Mouse (Mus musculus): ENCODE measurements around the gene Snrpg. TPM values are rescaled to one million over a fixed set of nuclear protein-coding genes. Genes with fewer than 3 reads are reported as not detected.

The Snrpg gene
- polyA plus RNA-seq, 1 experiment from 2014 or later: 251 TPM

- no peak overlapping the region for H3K27ac ChIP-seq (ENCODE audit: low read length)
- 36% methylated on average over 16 of the region's 16 CpGs for WGBS
- TF ChIP-seq EP300 (IDR thresholded peaks at IDR 0.05) (no peak), CTCF (IDR thresholded peaks at IDR 0.05) (no peak)
- no peaks in the 10 kb centered on the region for H3K27me3 ChIP-seq (replicated peaks; ENCODE audit: insufficient read depth, low read length)
- no peak overlapping the region for H3K4me3 ChIP-seq (ENCODE audit: low read depth, low read length)
- peaks cover 4% of the 10 kb centered on the region; the same call in 1 of the 2 replicates for H3K36me3 ChIP-seq (ENCODE audit: insufficient read depth, low read length)
- no peak for ATAC-seq
- H3K9ac ChIP-seq (replicated peaks; ENCODE audit: low read depth): no peak overlapping the region
- DNase-seq (ENCODE audit: low spot score): no peak
- H3K4me1 ChIP-seq (ENCODE audit: insufficient read depth, low read depth, low read length): no peaks in the 10 kb centered on the region
- no peak overlapping the region for H3K4me2 ChIP-seq (replicated peaks; ENCODE audit: low read depth, low read length)
- no peaks in the 10 kb centered on the region for H3K9me3 ChIP-seq (ENCODE audit: low read length)
Observed at GRCm38 (mm10) chr6:86383370-86383769, 12.3 kb downstream of the Snrpg start.

DNA sequence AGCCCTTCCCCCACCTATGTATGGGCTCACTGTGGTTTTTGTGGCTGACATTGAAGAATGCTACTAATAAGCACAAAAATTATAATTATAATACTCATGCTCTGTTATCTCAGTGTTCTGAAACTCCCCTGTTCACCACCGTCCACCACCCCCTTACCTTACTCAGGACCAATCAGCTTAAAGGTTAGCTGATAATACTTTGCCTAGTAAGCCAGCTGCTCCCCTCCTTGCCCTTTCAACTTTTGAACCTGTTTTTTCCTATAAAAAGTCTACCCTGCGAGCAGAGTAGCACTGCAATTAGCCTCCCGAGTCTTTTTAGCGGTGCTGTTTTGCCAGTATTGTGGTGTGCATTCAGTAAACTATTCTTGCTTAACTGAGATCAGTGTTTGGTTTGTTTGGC, 13.6 kb downstream of the Snrpg start:
- no peak overlapping the region for H3K4me3 ChIP-seq (ENCODE audit: low read depth, low read length)
- no peak overlapping the region for H3K9ac ChIP-seq (replicated peaks; ENCODE audit: low read depth)
- H3K4me1 ChIP-seq (ENCODE audit: insufficient read depth, low read depth, low read length): no peaks in the 10 kb centered on the region
- DNase-seq (ENCODE audit: low spot score): no peak
- no peak for ATAC-seq
- H3K36me3 ChIP-seq (ENCODE audit: insufficient read depth, low read length): peaks cover 4% of the 10 kb centered on the region; the same call in 1 of the 2 replicates
- H3K4me2 ChIP-seq (replicated peaks; ENCODE audit: low read depth, low read length): no peak overlapping the region
- no peak overlapping the region for H3K27ac ChIP-seq (ENCODE audit: low read length)
- no peak for TF ChIP-seq EP300 (IDR thresholded peaks at IDR 0.05)
- no peaks in the 10 kb centered on the region for H3K9me3 ChIP-seq (ENCODE audit: low read length)
- 53% methylated on average over 4 of the region's 4 CpGs for WGBS
- H3K27me3 ChIP-seq (replicated peaks; ENCODE audit: insufficient read depth, low read length): no peaks in the 10 kb centered on the region

DNA sequence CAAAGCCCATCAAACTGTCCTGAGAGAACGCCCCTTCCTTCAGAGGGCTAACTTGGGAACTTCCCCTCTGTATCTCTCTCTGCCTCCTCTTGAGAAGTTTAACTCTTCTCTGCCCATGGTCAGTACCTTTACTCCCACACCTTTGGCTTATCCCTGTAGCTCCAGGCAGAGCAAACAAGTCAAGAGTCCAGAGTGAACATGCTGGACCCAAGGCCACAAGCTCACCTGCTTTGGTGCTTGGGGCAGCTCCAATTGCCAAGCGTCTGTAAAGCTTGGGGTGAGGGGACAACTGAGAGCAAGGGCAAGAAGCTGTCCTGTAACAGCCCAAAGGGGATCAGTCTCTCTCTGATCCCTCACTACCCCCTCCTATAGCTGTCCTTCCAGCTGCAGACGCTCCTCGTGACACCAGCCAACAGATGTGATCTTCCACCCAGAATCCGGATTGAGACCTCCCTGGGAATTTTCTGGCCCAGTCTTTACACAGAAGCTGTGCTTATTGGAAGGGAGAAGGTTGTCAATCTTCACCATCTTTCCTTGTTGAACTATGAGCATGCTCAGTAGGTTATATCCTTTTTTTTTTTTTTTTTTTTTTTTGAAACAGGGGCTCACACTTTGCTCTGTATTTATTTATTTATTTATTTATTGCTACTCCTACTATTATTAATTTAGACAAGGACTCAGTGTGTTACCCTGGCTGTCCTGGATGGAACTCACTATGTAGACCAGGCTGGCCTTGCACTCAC, 14.4 kb downstream of the Snrpg start:
- 65% methylated on average over 5 of the region's 5 CpGs for WGBS
- DNase-seq (ENCODE audit: low spot score) (no peak), ATAC-seq (no peak)
- Histone ChIP-seq H3K27ac (ENCODE audit: low read length) (no peak overlapping the region), H3K9ac (replicated peaks; ENCODE audit: low read depth) (no peak overlapping the region), H3K9me3 (ENCODE audit: low read length) (no peaks in the 10 kb centered on the region), H3K4me1 (ENCODE audit: insufficient read depth, low read depth, low read length) (no peaks in the 10 kb centered on the region), H3K27me3 (replicated peaks; ENCODE audit: insufficient read depth, low read length) (no peaks in the 10 kb centered on the region), H3K4me2 (replicated peaks; ENCODE audit: low read depth, low read length) (no peak overlapping the region), H3K36me3 (ENCODE audit: insufficient read depth, low read length) (peaks cover 5% of the 10 kb centered on the region; the same call in 1 of the 2 replicates), H3K4me3 (ENCODE audit: low read depth, low read length) (no peak overlapping the region)
- TF ChIP-seq EP300 (IDR thresholded peaks at IDR 0.05): no peak
- no peak for TF ChIP-seq CTCF (IDR thresholded peaks at IDR 0.05)

DNA sequence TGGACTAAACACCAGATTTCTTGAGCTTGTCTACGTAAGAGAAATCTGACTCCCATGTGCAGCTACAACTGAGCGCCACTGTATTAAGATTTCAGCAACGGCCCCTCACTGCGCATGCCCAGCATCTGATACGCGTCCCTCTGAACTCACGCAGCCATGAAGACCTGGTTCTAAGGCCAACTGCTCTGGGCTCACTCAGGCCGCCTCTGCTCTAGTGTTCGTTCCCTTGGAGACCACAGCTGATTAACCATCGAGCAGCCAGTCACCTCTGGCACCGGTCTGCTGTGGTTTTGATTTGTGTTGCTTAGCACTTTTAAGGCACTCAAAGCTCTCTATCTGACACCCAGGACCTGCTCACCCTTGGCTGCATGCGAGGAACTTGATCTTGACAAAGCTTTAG, 16.2 kb downstream of the Snrpg start:
- H3K4me2 ChIP-seq (replicated peaks; ENCODE audit: low read depth, low read length): no peak overlapping the region
- TF ChIP-seq EP300 (IDR thresholded peaks at IDR 0.05): no peak
- no peak for TF ChIP-seq CTCF (IDR thresholded peaks at IDR 0.05)
- H3K9me3 ChIP-seq (ENCODE audit: low read length): no peaks in the 10 kb centered on the region
- no peaks in the 10 kb centered on the region for H3K27me3 ChIP-seq (replicated peaks; ENCODE audit: insufficient read depth, low read length)
- H3K36me3 ChIP-seq (ENCODE audit: insufficient read depth, low read length): peaks cover 16% of the 10 kb centered on the region; the same call in 1 of the 2 replicates
- no peaks in the 10 kb centered on the region for H3K4me1 ChIP-seq (ENCODE audit: insufficient read depth, low read depth, low read length)
- H3K27ac ChIP-seq (ENCODE audit: low read length): no peak overlapping the region
- ATAC-seq: no peak
- 80% methylated on average over 12 of the region's 12 CpGs for WGBS
- DNase-seq (ENCODE audit: low spot score): no peak
- H3K9ac ChIP-seq (replicated peaks; ENCODE audit: low read depth): no peak overlapping the region
- no peak overlapping the region for H3K4me3 ChIP-seq (ENCODE audit: low read depth, low read length)

GRCm38 (mm10) chr6:86388461-86388860, 17.4 kb downstream of the Snrpg start:
- Histone ChIP-seq H3K9me3 (ENCODE audit: low read length) (no peaks in the 10 kb centered on the region), H3K4me1 (ENCODE audit: insufficient read depth, low read depth, low read length) (no peaks in the 10 kb centered on the region), H3K36me3 (ENCODE audit: insufficient read depth, low read length) (peaks cover 16% of the 10 kb centered on the region; the same call in 1 of the 2 replicates), H3K4me3 (ENCODE audit: low read depth, low read length) (no peak overlapping the region), H3K27me3 (replicated peaks; ENCODE audit: insufficient read depth, low read length) (no peaks in the 10 kb centered on the region), H3K27ac (ENCODE audit: low read length) (no peak overlapping the region), H3K4me2 (replicated peaks; ENCODE audit: low read depth, low read length) (no peak overlapping the region), H3K9ac (replicated peaks; ENCODE audit: low read depth) (no peak overlapping the region)
- no peak for TF ChIP-seq EP300 (IDR thresholded peaks at IDR 0.05)
- TF ChIP-seq CTCF (IDR thresholded peaks at IDR 0.05): no peak
- 70% methylated on average over 18 of the region's 18 CpGs for WGBS
- ATAC-seq: no peak
- DNase-seq (ENCODE audit: low spot score): no peak

GRCm38 (mm10) chr6:86391326-86391725, 20.2 kb downstream of the Snrpg start:
- ATAC-seq (no peak), DNase-seq (ENCODE audit: low spot score) (no peak)
- no peak overlapping the region for H3K4me2 ChIP-seq (replicated peaks; ENCODE audit: low read depth, low read length)
- WGBS: 97% methylated on average over 5 of the region's 5 CpGs
- no peak overlapping the region for H3K27ac ChIP-seq (ENCODE audit: low read length)
- TF ChIP-seq CTCF (IDR thresholded peaks at IDR 0.05) (peak; percentile 50), EP300 (IDR thresholded peaks at IDR 0.05) (no peak)
- H3K4me3 ChIP-seq (ENCODE audit: low read depth, low read length): no peak overlapping the region
- H3K9ac ChIP-seq (replicated peaks; ENCODE audit: low read depth): no peak overlapping the region
- no peaks in the 10 kb centered on the region for H3K9me3 ChIP-seq (ENCODE audit: low read length)
- peaks cover 16% of the 10 kb centered on the region; the same call in 1 of the 2 replicates for H3K36me3 ChIP-seq (ENCODE audit: insufficient read depth, low read length)
- H3K4me1 ChIP-seq (ENCODE audit: insufficient read depth, low read depth, low read length): peaks cover 6% of the 10 kb centered on the region; the same call in 1 of the 2 replicates
- no peaks in the 10 kb centered on the region for H3K27me3 ChIP-seq (replicated peaks; ENCODE audit: insufficient read depth, low read length)
